Mouse (Mus musculus) spleen, adult 2 months (tissue): ENCODE data around the gene 6030408B16Rik. TPM values are rescaled to one million over a fixed set of nuclear protein-coding genes. Genes with fewer than 3 reads are reported as not detected.

Experiments
- DNase-seq, 2 experiments: peaks; one replicate each; pipeline versions ENCODE4 v3.0.0 to v3.0.0-alpha.2; 2012 to 2021; ENCODE audit warnings: low spot score in 2 of 2, low read depth in 1 of 2
- H3K27ac ChIP-seq: fragments of 200-500 bp; 2 replicates; pipeline ENCODE4 v1.5.1; 2012; ENCODE audit warnings: low read length, inconsistent platforms; ENCODE audit not compliant: insufficient read depth
- H3K27me3 ChIP-seq: fragments of 200-500 bp; 2 replicates; pipeline ENCODE4 v1.6.1; 2012; ENCODE audit warnings: mild to moderate bottlenecking, moderate library complexity, low read length, inconsistent platforms; ENCODE audit not compliant: control insufficient read depth, insufficient read depth
- H3K36me3 ChIP-seq: fragments of 200-500 bp; 2 replicates; pipeline ENCODE4 v1.6.1; 2012; ENCODE audit warnings: mild to moderate bottlenecking, low read length, inconsistent platforms; ENCODE audit not compliant: control insufficient read depth, insufficient read depth
- H3K4me1 ChIP-seq: fragments of 200-500 bp; 2 replicates; pipeline ENCODE4 v1.6.1; 2011; ENCODE audit warnings: inconsistent platforms; ENCODE audit not compliant: control insufficient read depth, insufficient read depth, insufficient read length
- H3K4me3 ChIP-seq: fragments of 200-500 bp; 2 replicates; pipeline ENCODE4 v1.5.1; 2011; ENCODE audit warnings: mild to moderate bottlenecking, inconsistent platforms; ENCODE audit not compliant: insufficient read depth, insufficient read length; ENCODE audit errors: extremely low read depth
- CTCF ChIP-seq: fragments of 200-500 bp; IDR thresholded peaks from 2 replicates; pipeline ENCODE4 v1.5.1; 2011; ENCODE audit warnings: mild to moderate bottlenecking, inconsistent platforms; ENCODE audit not compliant: insufficient read depth, insufficient read length, insufficient replicate concordance; ENCODE audit errors: extremely low read depth
- POLR2A ChIP-seq: fragments of 200-500 bp; IDR thresholded peaks from 2 replicates; pipeline ENCODE4 v1.6.1; 2011; ENCODE audit warnings: low read depth, low read length, inconsistent platforms
- WGBS: fragments of 180-500 bp; shearing (Covaris S2); methylation state at CpG from one replicate; pipeline ENCODE4 v1.1.7; 2018; 5-methylcytosine and 5-hydroxymethylcytosine counted together
- polyA plus RNA-seq: library from polyadenylated mRNA; depleted of rRNA; stranded (reverse); fragments of >200 nt; gene quantifications from 2 replicates; pipeline ENCODE4 v1.2.3, GENCODE M21; 2012

6030408B16Rik gene
- polyA plus RNA-seq, 1 experiment = 0.25 TPM

GRCm38 (mm10) chr15:101316913-101317813 lies 24.2 kb downstream of the 6030408B16Rik start:
- no peak for DNase-seq
- peaks cover 21% of the 10 kb centered on the region; the same call in 1 of the 2 replicates for H3K4me1 ChIP-seq
- H3K36me3 ChIP-seq = no peaks in the 10 kb centered on the region
- no peaks in the 10 kb centered on the region for H3K27me3 ChIP-seq
- TF ChIP-seq CTCF (no peak), POLR2A (no peak)
- peak overlapping the region; percentile 38 for H3K27ac ChIP-seq
- H3K4me3 ChIP-seq = no peak overlapping the region
- WGBS = 32% methylated on average over 18 of the region's 18 CpGs

GRCm38 (mm10) chr15:101317814-101318500 lies 24.9 kb downstream of the 6030408B16Rik start:
- WGBS = 19% methylated on average over 2 of the region's 2 CpGs
- no peak for DNase-seq

DNA sequence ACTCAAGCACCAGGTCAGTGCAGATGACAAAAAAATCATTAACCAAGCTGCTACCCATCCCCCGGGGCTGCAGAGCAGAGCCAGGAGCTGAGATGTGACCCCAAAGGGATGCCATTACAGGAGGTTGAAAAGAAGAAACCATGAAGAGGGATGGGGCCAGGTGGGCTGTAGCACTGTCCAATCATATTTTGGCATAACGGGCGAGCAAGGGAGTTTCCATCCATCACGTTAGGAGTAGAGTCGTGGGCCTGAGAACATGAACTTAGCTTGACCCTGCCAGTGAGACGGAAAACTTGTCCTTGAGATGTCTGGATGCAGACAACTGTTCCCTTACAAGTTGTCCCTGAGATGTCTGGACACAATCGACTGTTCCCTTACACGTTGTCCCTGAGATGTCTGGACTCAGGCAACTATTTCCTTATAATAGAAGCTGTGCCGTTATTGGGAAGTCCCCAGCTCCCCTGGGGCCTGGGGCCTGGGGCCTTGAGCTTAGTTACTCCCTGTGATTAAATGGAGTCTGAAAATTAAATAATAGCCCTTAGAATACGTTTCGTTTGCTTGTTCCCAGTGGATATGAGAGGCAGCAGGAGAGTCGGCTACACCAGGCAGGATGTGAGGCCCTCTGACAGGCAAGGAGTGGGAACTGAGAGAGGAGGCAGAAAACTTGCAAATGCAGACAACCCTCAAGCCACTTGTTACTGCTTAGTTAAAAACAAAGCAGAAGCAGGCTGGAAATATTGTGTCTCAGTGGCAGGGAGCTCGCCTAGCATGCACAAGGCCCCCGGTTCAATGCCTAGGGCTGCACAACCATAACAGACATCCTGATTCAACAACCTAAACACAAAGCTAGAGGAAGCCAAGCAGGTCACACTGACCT lies 26.1 kb downstream of the 6030408B16Rik start:
- TF ChIP-seq CTCF = no peak
- TF ChIP-seq POLR2A = no peak
- WGBS = 28% methylated on average over 14 of the region's 14 CpGs
- Histone ChIP-seq H3K4me3 (no peak overlapping the region), H3K4me1 (peaks cover 21% of the 10 kb centered on the region; the same call in 1 of the 2 replicates), H3K27ac (peak overlapping the region; percentile 12), H3K27me3 (no peaks in the 10 kb centered on the region), H3K36me3 (no peaks in the 10 kb centered on the region)
- DNase-seq = peak in 1 of 2 experiments; percentile 24

More at GRCm38 (mm10) chr15:101317814-101318500, 24.9 kb downstream of the 6030408B16Rik start:
- Histone ChIP-seq H3K27me3 (no peaks in the 10 kb centered on the region), H3K27ac (0 out of 2 replicates have a peak overlapping the region, but pooled peaks have one; percentile 38), H3K4me3 (no peak overlapping the region), H3K4me1 (peaks cover 21% of the 10 kb centered on the region; the same call in 1 of the 2 replicates), H3K36me3 (no peaks in the 10 kb centered on the region)
- TF ChIP-seq POLR2A (no peak), CTCF (no peak)

GRCm38 (mm10) chr15:101320010-101320617 lies 27.1 kb downstream of the 6030408B16Rik start:
- WGBS = 47% methylated on average over 6 of the region's 6 CpGs
- H3K4me1 ChIP-seq = peaks cover 21% of the 10 kb centered on the region; the same call in 1 of the 2 replicates
- no peaks in the 10 kb centered on the region for H3K36me3 ChIP-seq
- no peak overlapping the region for H3K4me3 ChIP-seq
- DNase-seq = no peak
- H3K27me3 ChIP-seq = no peaks in the 10 kb centered on the region
- H3K27ac ChIP-seq = no peak overlapping the region
- no peak for TF ChIP-seq CTCF
- TF ChIP-seq POLR2A = no peak

DNA sequence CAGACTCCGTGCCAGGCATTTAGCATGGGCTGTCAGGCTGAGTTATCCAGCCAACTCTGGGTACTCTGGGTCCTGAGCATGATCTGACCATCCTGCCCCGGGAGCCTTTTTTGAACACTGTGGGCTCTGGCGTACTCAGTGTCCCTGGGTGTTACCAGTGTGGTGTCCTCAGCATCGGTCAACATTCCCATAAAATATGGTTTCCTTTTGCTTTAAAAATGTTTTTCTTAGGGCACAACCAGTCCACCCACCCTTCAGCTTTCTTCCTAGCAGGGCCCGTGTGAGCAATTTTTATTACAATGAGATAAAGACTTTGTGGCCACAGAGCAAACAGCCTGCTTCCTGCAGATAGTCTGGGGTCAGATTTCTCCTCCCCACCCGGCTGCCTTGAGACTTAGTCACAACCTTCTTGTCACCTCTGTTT lies 27.6 kb downstream of the 6030408B16Rik start:
- no peaks in the 10 kb centered on the region for H3K27me3 ChIP-seq
- no peaks in the 10 kb centered on the region for H3K36me3 ChIP-seq
- no peak overlapping the region for H3K4me3 ChIP-seq
- no peak for TF ChIP-seq POLR2A
- TF ChIP-seq CTCF = no peak
- peaks cover 21% of the 10 kb centered on the region; the same call in 1 of the 2 replicates for H3K4me1 ChIP-seq
- no peak overlapping the region for H3K27ac ChIP-seq
- no peak for DNase-seq
- 25% methylated on average over 6 of the region's 6 CpGs for WGBS

DNA sequence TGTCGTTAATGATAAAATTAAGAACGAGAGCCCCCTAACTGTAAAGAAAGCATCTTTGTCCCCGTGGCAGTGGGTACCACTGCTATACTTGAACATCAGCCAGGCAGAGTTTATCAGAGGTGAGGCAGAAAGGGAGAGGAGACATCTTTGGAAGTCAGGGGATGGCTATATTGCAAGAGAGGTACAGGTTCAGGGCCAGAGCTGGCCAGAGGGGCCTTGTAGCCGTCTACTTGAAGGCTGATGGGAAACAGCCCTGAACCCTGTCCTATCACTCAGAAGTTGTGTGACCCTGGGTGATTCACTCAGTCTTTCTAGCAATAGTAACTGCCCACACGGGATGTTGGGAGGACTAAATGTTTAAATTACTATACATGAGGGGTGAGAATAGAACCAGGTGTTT lies 28.1 kb downstream of the 6030408B16Rik start:
- Histone ChIP-seq H3K27ac (no peak overlapping the region), H3K36me3 (no peaks in the 10 kb centered on the region), H3K4me1 (peaks cover 21% of the 10 kb centered on the region; the same call in 1 of the 2 replicates), H3K27me3 (no peaks in the 10 kb centered on the region), H3K4me3 (no peak overlapping the region)
- no peak for DNase-seq
- WGBS = 30% methylated on average over 5 of the region's 5 CpGs
- TF ChIP-seq CTCF = no peak
